Mouse (Mus musculus) heart, postnatal 25 days (tissue): ENCODE measurements around the gene AC140267.1. TPM values are rescaled to one million over a fixed set of nuclear protein-coding genes. Genes with fewer than 3 reads are reported as not detected.
A peak's percentile ranks its signal among the peaks of the same experiment; 100 is the strongest.

ENCODE experiments used
- DNase-seq: peaks from one replicate; pipeline ENCODE4 v3.0.0; 2022; ENCODE audit warnings: low spot score
- intact Hi-C: fragments of 180-260 bp; cut with DNase I; formaldehyde crosslinking; loops from one replicate; pipeline ENCODE4 v1.15.1; 2025
- total RNA-seq, 2 experiments: library from RNA; stranded (reverse); gene quantifications; 2 replicates each; pipeline ENCODE4 v1.2.3; 2021

The AC140267.1 gene
- total RNA-seq, 2 experiments from 2014 or later: 16.1 to 21.0 TPM

DNA sequence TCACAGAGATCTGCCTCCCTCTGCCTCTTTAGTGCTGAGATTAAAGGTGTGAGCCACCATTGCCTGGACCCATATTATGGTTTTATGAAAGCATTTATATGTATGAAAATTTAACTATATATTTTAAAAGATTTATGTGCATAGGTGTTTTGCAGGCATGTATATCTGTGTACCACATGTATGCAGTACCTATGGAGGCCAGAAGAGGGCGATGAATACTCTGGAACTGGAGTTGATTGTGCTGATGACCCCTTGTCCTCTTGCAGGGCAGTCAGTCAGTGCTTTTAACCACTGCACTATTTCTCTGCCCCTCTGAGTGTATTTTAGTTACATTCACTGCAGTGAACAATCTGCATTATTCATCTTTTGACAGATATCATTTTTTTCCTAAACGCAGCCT is 9.8 kb upstream of the AC140267.1 start:
- no peak for DNase-seq
- intact Hi-C loops: loop anchor here (5.0 to 10.0 kb wide), 3 partner anchors 37 to 281 kb away; partner anchors contain the start of genes Rps19bp1 and Tab1

DNA sequence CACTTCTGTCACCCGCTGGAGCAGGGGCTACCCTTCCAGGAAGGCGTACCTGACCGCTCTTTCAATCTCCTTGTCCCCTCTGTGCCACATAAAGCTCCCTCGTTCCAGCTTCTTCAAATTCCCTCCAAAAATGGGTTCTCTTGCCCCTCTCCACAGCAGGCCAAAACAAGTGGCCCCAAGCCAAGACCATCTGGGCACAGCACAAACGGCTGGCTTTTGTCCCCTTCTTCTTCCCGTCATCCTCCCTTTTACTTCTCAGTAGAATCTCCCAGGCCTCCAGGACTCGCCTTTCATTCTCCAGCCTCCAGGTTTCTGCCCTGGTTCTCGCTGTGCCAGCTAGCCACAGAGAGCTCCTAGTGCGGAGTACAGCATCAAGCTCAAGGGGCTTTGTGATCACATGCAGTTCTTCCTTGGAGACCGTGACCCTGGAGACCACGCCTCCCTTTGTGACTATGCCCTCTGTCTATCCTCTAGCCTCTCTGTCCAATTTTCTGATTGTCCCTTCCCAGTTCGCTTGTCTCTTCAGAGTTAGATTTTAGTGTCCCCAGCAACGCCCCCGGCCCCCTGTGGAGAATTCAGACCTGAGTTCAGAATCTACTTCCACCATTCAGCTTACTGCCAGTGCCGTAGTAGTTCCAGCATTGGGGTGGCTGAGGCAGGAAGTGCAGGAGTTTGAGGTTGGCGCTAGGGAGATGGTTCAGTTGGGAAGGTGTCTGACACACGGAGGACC is 7.4 kb upstream of the AC140267.1 start:
- intact Hi-C loops: loop anchor here (5.0 to 10.0 kb wide), 3 partner anchors 34 to 283 kb away; partner anchors contain the start of genes Rps19bp1 and Tab1
- DNase-seq: no peak

DNA sequence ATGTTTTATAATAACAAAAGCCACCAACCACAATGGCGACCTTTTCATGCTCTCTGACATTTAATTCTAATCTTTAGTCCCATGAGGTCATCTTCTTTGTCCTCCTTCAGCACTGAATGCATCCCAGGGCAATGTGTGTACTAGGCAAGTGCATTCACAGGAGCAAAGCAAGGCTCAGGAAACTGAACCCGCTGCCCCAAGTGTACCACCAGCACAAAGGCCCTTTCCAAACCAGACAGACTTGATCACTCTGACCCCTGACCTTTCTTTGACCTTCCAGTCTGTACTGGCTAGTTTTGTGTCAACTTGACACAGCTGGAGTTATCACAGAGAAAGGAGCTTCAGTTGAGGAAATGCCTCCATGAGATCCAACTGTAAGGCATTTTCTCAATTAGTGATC is 3.3 kb upstream of the AC140267.1 start:
- no peak for DNase-seq
- intact Hi-C loops: no loop called here

DNA sequence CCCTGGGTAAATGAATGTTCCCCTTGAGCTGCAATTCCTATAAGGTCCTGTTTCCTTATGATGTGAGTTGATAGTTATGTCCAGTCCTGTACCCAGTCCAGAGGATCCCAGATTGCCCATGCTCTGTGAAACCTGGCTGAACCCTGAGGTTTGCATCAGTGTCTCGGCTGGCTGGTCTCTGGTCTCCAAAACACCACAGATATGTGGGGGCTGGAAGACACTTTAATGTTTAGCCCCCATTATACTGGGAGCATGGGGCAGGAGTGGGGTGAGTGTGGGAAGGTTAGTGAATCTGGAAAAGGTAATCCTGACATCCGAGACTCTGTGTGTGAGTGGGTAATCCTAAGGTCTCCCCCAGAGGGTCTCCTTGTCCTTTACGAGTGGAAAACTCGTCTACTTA is 2.6 kb upstream of the AC140267.1 start:
- intact Hi-C loops: no loop called here
- no peak for DNase-seq

DNA sequence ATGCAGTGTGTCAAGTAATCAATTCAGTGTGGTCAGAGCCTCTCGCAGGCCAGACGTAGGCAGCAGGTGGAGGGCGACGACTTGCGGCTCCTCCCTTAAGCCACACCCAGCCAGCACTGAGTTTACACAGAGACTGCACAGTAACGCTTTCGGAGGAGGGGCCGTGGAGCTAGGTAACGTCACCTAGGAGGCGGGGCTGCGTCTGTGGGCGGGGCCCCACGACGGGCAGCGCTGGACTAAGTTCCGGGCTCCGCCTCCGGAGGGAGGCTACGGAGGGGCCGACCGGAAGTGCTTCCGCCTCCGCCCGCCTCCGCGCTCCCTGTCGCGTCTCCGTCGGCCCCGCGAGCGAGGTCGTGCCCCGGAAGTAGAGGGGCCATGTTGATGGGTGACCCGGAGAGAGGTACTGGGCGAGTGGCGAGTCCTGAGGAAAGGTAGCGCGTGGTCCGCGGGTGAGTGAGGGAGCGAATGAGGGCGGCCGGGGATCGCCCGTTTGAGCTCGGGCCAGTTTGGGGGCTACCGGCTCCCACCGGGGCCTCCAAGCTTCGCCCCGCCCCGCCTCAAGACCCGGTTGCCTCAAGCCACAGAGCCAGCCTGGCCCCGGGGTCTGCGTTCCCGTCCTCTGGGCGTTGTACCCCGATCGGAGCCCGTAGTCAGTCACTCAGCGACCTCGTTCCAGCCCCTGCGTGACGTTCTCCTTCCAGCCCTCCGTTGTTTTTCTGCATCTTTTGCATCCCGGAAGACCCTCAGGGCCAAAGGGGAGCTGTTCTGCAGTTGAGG is 1.7 kb upstream of the AC140267.1 start, which contains the start of gene Mief1:
Mief1 (plus strand) TSS at position 286 of the 777 bp plus-strand sequence.
- DNase-seq: peak; percentile 96
- intact Hi-C loops: no loop called here

DNA sequence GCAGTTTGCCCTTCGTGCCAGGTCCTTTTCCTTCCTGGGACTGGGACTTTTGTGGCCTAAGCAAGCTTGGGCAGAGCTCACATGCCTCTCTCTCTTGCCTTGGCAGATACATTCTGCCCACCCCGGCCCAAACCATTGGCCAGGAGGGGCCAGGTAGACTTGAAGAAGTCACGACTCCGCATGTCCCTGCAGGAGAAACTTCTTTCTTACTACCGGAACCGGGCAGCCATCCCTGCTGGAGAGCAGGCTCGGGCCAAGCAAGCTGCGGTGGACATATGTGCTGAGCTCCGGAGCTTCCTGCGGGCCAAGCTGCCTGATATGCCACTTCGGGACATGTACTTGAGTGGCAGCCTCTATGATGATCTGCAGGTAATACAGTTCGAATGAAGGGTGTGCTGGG is 12.5 kb downstream of the AC140267.1 start:
- DNase-seq: no peak
- intact Hi-C loops: no loop called here

DNA sequence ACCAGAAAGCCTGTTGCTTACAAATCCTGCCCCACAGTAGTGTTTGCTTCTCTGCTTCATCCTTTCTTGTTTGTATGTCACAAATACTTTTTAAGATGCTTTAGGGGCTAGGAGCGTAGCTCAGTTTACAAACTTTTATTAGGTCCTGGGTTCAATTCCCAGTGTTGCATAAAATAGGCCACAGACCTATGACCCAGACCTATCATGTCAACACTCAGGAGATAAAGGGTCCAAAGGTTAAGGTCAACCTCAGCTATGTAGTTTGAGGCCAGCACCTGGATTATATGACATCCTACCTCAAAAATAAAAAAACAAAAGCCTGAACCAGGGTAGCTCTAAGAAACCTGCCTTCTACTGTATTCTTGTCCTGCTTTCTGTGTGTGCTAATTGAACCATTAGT is 13.0 kb downstream of the AC140267.1 start:
- DNase-seq: no peak

DNA sequence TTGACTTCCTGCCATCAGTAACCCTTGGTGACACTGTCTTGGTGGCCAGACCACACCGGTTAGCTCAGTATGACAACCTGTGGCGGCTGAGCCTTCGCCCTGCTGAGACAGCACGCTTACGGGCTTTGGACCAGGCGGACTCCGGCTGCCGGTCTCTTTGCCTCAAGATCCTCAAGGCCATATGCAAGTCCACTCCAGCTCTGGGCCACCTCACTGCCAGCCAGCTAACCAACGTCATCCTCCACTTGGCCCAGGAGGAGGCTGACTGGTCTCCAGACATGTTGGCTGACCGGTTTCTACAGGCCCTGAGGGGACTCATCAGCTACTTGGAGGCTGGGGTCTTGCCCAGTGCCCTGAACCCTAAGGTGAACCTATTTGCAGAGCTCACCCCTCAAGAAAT is 14.0 kb downstream of the AC140267.1 start:
- DNase-seq: no peak

More for the DNA sequence above, 13.0 kb downstream of the AC140267.1 start:
- intact Hi-C loops: no loop called here

DNA sequence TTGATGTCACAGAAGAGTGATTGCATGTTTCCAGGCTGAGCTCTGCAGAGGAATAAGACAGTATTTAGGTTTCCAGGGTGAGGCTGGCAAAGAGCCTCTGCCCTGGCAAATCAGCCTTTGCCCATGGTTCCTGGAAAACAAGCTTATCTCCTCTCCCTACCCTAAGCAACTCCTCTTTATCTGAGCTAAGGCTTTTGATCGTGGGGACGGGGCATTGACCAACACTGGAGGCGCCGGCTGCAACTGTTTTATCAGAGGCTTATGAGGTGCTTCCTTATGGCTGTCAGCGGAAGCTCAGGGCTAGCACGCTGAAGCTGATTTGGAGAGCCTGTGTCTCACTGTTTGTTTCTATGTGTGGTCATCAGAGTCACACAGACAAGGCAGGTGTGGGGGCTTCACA is 15.0 kb downstream of the AC140267.1 start:
- intact Hi-C loops: no loop called here
- no peak for DNase-seq

More for the DNA sequence above, 14.0 kb downstream of the AC140267.1 start:
- intact Hi-C loops: no loop called here

DNA sequence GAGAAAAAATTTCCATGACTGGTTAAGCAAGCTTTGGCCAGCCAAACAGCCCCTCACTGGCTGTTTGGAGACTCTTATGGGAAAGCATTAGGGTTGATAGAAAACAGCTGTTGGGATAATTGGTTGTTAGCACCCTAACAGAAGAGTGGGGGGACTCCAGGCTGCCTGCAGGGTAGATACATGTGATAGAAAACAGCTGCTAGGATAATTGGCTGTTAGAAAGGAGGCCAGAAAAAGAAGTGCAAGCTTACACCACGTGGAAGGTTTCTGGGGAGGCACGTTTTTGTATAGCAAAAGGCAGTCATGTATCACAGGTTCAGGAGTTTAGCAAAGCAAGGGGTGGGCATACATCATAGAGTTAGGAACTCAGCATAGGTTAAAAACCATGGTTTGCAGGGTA is 17.9 kb downstream of the AC140267.1 start:
- no peak for DNase-seq
- intact Hi-C loops: no loop called here

DNA sequence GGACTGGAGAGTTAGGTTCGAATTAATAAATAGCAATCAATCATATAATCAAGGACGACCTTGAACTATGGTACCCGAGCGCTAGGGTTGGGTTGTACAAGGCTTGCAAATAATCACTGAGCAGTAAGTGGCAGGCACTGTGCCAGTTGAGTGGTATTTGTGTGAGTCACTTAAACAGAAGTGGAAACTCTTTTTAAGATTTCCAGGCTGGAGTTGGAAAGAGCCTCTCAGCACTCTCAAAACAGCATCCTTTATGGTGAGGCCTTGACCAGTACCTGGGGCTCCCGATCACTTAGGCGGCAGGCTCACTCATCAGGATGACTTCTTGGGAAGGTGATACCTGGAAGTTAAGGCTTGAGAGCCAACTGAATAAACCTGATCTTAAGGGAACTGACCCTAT is 18.6 kb downstream of the AC140267.1 start:
- DNase-seq: no peak
- intact Hi-C loops: loop anchor here (1.0 kb wide), 1 partner anchor 19 kb away; the partner anchor contains the start of gene AC140267.1

DNA sequence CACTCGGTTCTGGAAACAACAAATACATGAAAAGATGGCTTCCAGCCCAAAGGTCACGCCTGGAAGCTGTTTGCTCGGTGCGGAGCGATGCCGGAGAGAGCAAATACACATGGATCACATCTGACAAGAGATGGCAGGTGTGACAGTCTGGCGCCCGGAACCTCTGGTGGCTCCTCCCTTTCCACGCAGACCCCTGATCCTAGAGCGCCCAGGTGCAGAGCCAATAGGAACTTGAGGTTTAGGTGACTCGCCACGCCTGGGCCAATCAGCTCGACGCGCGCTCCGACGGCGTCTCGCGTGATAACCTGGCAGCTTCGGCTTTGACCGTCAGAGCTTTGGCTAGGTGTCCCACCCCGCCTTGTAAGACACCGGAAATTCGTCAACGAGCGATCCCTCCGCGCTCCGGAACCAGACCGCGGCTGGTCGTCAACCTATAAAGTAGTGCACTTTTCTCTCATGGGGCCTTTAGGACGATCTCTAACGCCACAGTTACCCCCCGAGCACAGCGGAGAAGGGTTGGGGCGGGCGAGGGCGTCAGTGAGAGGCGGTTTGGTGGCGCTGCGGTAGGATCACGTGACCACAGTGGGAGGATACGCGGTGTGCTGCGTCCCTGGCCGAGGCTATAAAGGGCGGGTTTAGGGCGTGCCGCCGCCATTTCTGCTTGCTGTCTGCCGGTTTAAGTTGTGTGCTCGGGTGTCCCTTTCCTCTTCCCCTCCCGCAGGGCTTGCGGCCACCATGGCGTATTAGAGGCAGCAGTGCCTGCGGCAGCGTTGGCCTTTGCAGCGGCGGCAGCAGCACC is 19.4 kb downstream of the AC140267.1 start, which contains the start of gene Atf4:
Atf4 (plus strand) TSS at position 338 of the 799 bp plus-strand sequence.
- DNase-seq: peak; percentile 98
- intact Hi-C loops: loop anchor here (1.0 kb wide), 1 partner anchor 20 kb away; the partner anchor contains the start of gene AC140267.1

DNA sequence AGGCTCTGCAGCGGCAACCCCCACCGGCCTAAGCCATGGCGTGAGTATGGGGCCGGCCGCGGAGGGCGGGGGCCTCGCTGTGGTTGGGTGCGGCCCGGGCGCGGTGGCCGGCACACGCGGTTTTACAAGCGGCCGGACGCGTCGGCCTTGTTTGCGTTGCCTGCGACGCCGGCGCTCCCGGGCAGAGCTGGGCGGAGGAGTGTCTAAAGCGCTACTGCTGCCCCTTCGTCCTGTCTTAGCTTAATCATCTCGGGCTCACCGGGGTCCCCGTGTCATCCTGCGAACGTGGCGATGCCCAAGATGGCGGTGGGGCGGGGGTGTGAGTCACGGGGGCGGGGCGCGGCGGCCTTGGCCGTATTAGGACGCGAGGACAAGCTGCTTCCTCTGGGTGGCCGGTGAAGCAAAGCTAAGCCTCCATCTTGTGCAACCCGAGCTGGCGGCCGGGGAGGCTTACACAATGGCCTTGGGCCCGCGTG is 20.0 kb downstream of the AC140267.1 start:
- DNase-seq: peak; percentile 74
- intact Hi-C loops: no loop called here

DNA sequence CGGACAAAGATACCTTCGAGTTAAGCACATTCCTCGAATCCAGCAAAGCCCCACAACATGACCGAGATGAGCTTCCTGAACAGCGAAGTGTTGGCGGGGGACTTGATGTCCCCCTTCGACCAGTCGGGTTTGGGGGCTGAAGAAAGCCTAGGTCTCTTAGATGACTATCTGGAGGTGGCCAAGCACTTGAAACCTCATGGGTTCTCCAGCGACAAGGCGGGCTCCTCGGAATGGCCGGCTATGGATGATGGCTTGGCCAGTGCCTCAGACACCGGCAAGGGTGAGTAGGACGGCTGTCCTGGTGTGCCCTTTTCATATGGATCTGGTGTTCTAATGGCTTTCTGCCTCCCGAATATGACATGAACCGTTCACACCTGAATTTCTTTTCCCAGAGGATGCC is 20.6 kb downstream of the AC140267.1 start:
- intact Hi-C loops: no loop called here
- DNase-seq: no peak

DNA sequence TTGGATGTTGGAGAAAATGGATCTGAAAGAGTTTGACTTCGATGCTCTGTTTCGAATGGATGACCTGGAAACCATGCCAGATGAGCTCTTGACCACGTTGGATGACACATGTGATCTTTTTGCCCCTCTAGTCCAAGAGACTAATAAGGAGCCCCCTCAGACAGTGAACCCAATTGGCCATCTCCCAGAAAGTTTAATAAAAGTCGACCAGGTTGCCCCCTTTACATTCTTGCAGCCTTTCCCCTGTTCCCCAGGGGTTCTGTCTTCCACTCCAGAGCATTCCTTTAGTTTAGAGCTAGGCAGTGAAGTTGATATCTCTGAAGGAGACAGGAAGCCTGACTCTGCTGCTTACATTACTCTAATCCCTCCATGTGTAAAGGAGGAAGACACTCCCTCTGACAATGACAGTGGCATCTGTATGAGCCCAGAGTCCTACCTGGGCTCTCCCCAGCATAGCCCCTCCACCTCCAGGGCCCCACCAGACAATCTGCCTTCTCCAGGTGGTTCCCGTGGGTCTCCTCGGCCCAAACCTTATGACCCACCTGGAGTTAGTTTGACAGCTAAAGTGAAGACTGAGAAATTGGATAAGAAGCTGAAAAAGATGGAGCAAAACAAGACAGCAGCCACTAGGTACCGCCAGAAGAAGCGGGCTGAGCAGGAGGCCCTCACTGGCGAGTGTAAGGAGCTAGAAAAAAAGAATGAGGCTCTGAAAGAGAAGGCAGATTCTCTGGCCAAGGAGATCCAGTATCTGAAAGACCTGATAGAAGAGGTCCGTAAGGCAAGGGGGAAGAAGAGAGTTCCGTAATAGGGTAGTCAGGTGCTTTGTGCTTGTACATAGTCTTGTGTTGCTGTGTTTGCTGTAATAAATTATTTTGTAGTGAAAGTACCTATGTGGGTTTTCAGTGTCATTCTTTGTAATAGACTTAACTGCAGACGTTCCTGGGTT is 21.3 kb downstream of the AC140267.1 start:
- intact Hi-C loops: no loop called here

DNA sequence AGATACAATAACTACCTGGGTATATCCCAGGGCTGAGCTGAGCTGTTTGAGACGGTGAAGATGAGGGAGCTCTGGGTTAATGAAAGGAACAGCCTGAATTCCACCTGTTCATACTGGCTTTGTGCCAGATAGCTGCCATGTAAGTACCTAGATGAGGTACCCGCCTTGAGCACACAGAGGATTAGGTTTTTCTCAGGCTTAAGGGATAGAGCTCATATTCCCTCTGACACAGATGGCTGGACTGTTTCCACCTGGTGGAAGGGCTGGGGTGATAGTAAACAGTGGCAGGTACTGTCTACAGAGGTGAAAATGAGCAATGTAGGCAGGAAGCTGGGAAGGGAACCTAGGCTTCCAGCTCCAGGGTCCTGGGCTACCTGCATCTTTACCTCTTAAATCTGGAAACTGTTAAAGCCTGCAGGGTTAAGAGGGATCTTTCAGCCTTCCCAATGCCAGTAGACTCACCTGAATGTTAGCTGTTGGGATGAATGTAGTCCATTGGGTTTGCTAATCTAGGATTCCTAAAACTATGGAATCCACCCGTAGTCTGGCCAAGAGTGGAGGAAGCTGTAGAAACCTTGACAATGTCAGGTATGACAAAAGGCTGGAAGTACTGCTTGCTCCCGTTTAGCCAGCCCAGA is 22.1 kb downstream of the AC140267.1 start:
- no peak for DNase-seq
- intact Hi-C loops: no loop called here

More for the DNA sequence above, 21.3 kb downstream of the AC140267.1 start:
- no peak for DNase-seq

DNA sequence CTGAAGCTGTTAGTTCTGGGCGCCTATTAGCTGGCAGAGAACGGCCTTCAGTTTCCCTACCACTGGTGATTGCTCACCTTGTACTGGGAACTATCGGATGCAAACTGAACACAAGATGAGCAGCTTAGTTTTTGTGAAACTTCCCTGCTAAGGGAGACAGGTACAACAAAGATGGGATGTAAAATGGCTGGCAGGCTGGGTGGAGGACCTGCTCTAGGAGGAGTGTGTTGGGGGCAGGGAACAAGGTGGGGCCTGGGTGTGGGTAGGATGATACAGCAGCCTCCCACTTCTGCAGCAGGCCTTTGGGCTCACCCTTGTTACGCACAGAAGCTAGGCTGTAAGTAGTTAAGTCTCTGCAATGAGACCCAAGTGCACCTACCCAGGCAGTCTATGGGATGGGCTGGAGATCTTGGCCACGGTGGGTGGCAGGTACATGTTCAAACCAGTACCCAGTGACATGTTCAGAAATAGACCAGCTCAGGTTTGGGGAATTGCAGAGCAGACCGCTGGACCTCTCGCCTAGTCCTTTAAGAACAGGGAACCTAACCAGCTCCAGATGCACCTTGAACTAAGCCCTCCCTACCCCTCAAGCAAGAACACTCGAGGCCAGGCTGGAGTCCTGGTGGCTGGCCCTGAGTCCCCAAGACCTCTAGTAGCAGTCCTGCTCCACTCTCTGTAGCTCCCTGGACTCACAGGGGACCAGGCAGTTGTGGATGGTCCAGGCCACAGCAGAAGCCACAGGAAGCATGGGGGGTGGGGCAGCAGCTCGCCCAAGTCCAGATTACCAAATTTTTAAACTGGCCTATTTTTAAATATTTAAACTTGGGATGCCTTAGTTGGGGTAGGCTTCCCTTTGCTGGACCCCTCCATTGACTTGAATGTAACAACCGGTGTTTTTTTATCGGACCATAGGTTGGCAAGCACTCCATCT is 22.9 kb downstream of the AC140267.1 start:
- DNase-seq: no peak
- intact Hi-C loops: no loop called here
